Mouse (Mus musculus): Measurements from ENCODE around the gene Pnrc2. TPM values are rescaled to one million over a fixed set of nuclear protein-coding genes. Genes with fewer than 3 reads are reported as not detected.

Pnrc2 gene
- polyA plus RNA-seq, 1 experiment from 2014 or later, result 105 TPM

DNA sequence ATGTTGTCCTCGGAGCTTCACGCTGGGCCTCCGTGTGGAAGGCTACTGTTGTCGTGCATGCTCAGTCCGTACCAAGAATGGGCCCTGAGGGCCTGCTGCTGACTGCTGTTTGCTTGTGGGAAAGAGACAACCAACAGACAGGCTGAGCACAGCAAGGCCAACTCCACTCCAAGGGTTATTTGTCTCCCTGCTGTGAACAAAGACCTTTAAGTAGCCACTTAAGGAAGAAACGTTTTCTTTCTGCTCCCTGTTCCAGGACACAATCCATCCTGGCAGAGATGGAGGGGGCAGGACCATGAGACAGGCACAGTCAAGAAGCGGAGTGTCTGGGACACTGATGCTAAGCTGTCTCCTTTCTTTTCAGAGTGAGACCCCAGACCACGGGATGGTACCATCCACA, 49.4 kb downstream of the Pnrc2 start:
- ChIA-PET CTCF (no interaction called here), POLR2A (no interaction called here)
- no peak for DNase-seq (ENCODE audit: low read depth, low spot score)
- in situ Hi-C loops (cut with MboI; ENCODE audit: low pct_unique_long_range_greater_than_20kb), result loop anchor here (25.0 kb wide), 1 partner anchor 338 kb away; the partner anchor contains the start of gene E2f2
- ATAC-seq, result no peak
- TF ChIP-seq CTCF (IDR thresholded peaks at IDR 0.05), result no peak
- no peaks in the 10 kb centered on the region for H3K27me3 ChIP-seq

- in situ Hi-C loops (cut with MboI; ENCODE audit: low pct_unique_long_range_greater_than_20kb), result loop anchor here (25.0 kb wide), 1 partner anchor 339 kb away; the partner anchor contains the start of gene E2f2
- no peak for ATAC-seq
- H3K27me3 ChIP-seq, result no peaks in the 10 kb centered on the region
- peak; percentile 52 for TF ChIP-seq CTCF (IDR thresholded peaks at IDR 0.05)
- ChIA-PET POLR2A (no interaction called here), CTCF (no interaction called here)
- DNase-seq (ENCODE audit: low read depth, low spot score), result no peak
These were observed 50.4 kb downstream of the Pnrc2 start for GRCm38 (mm10) chr4:135823298-135823697.

- no peak for TF ChIP-seq CTCF (IDR thresholded peaks at IDR 0.05)
- ChIA-PET POLR2A (no interaction called here), CTCF (interaction anchor here (0.9 to 1.4 kb wide), 3 partner anchors 10 to 23 kb away, joined by 3 read pairs; no protein-coding TSS in a partner anchor)
- no peaks in the 10 kb centered on the region for H3K27me3 ChIP-seq
- in situ Hi-C loops (cut with MboI; ENCODE audit: low pct_unique_long_range_greater_than_20kb), result loop anchor here (25.0 kb wide), 1 partner anchor 341 kb away; the partner anchor contains the start of gene E2f2
- DNase-seq (ENCODE audit: low read depth, low spot score) (no peak), ATAC-seq (no peak)
These were observed 51.9 kb downstream of the Pnrc2 start for GRCm38 (mm10) chr4:135821772-135822171.

Other genes starting within 250 kb of the Pnrc2 start
- gene Ifnlr1, start 187.6 kb downstream of the Pnrc2 start, polyA plus RNA-seq (2021), result 3.1 TPM
- not detected for gene Il22ra1, start 145.7 kb downstream of the Pnrc2 start, polyA plus RNA-seq (2021)
- gene Myom3, start 114.1 kb downstream of the Pnrc2 start, polyA plus RNA-seq (2021), result 0.18 TPM
- gene Srsf10, start 18.1 kb downstream of the Pnrc2 start, polyA plus RNA-seq (2021), result 89.0 TPM
- gene Cnr2, start 21.5 kb upstream of the Pnrc2 start, polyA plus RNA-seq (2021), result 0.03 TPM
- gene Fuca1, start 46.9 kb upstream of the Pnrc2 start, polyA plus RNA-seq (2021), result 44.4 TPM
- gene Hmgcl, start 72.6 kb upstream of the Pnrc2 start, polyA plus RNA-seq (2021), result 35.2 TPM
- 12.4 TPM for gene Gale, start 89.9 kb upstream of the Pnrc2 start, polyA plus RNA-seq (2021)
- gene Lypla2, start 98.8 kb upstream of the Pnrc2 start, polyA plus RNA-seq (2021), result 46.2 TPM
- 25.7 TPM for gene Pithd1, start 113.4 kb upstream of the Pnrc2 start, polyA plus RNA-seq (2021)
- gene Eloa, start 147.9 kb upstream of the Pnrc2 start, polyA plus RNA-seq (2021), result 22.6 TPM
- gene Rpl11, start 179.6 kb upstream of the Pnrc2 start, polyA plus RNA-seq (2021), result 665 TPM

Measured in Patski (cell line).